Mouse (Mus musculus): ENCODE measurements around the gene Gm5737.

The Gm5737 gene

DNA sequence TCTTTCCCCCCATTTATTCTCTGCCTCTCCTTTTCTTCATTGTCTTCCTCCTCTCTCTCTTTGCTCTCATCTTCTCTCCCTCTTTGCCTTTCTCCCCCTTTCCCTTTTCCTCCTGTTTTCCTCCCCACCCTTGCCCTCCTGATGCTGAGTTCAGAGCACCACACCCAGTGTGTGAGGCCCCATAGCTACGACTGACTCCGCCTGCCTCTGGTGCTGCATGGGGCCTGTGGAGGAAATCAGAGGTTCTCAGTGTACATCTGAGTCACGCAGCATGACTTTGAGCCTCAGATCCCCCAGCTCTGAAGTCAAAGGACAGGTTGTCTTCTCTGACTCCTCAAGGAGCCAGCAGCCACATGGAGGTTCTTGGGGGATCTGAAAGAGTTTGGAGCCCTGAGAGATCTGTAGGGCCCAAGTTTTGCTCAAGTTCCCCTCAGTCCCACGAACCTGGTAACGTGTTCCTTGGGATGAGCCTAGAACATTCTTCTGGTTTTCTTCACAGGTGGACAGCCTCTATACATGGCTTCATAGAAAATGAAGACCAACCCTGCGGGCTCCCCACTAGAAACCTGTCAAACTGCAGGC is at the start of gene Gm5737:
Gene Gm5737 (plus strand): TSS at position 532 of the 582 bp plus-strand sequence.
- no peak for DNase-seq (ENCODE audit: low spot score in 2 of 2)

DNA sequence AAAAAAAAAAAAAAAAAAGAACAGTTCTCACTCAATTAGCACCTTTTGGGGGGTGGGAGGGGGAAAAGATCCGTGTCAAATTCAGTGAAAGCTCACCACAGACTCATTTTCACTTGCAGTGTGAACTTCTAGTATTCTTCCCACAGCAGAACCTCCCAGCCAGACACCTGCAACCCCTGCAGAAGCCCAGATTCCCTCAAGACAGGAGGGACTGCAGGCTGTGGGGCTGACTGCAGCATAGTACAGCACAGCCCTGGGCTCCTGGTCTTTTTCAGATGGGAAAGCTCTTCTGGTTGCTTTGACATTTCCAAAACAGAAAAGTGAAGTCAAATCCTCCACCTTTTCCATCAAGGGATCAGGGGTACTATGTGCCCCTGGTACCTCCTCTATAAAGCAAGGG is 44.8 kb upstream of the Gm5737 start:
- no peak for DNase-seq (ENCODE audit: low spot score in 2 of 2)

DNA sequence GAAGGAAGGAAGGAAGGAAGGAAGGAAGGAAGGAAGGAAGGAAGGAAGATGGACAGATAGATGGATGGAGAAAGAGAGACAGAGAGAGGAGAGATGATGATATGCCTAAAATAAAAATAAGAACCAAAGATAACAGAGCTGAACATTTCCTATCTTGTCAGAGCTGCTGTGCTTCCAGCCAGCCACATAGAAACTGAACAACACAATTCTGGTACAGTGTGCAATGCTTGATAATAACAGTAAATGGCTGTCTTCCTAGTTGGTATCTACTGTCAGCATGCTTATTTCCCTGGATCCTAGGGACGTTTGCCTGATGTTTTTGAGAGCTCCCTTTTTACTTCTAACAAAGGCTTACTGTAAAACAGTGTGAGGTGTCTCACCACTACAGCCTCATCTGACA is 40.8 kb upstream of the Gm5737 start:
- no peak for DNase-seq (ENCODE audit: low spot score in 2 of 2)

DNA sequence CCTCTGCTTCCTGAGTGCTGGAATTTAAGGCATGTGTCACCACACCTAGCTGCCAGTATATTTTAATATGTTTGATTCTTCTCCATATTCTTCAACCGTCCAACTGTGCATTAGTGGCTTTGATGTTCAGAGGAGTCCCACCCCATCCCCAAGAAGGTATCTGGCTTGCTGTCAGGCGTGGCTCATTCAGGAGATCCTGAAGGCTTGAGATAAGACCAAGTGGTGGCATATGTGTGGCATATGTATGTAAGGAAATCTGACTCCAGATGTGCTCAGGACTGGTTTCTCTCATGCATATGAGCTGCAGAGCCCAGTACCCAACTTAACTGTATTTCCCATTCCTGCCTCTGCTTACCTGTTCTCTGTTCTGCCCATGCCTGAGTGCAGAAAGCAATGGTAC is 34.2 kb upstream of the Gm5737 start:
- no peak for DNase-seq (ENCODE audit: low spot score in 2 of 2)

DNA sequence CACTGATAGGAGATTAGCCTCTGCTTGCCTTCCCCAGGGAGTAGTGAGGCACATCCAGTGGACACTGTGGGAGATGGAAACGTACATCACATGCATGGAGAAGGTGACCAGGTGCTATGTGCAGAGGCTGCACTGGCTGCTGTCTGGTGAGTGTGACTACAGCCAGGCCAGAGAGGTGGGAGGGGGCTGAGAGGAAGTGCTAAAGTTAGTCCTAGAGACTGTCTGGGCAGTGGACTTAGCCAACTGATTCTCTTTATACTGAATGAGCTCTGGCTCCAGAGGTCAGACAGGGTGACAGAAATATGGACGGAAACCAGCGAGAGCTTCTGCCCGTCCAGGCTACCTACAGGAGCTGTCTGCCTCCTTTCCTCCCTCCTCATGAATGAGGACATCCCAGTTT is 16.6 kb upstream of the Gm5737 start:
- DNase-seq (ENCODE audit: low spot score in 2 of 2), result no peak

DNA sequence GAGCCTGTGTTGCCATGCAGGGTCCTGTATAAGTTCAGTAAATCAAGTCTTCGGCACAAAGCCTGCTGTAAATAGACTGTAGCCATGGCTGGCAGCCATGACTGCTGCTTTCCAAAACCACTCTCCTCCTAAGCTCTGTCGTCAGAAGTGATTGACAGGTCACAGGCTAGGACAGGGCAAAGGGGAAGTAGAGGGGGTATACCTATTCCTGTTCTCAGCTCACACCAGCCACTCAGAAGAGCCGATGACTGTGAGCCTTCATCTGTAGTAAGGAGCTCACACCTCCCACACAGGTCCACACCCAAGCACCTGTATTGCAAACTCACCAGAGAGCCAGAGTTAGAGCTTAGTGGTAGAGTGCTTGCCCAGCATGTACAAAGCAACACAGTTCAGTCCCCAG is 15.8 kb upstream of the Gm5737 start:
- no peak for DNase-seq (ENCODE audit: low spot score in 2 of 2)

DNA sequence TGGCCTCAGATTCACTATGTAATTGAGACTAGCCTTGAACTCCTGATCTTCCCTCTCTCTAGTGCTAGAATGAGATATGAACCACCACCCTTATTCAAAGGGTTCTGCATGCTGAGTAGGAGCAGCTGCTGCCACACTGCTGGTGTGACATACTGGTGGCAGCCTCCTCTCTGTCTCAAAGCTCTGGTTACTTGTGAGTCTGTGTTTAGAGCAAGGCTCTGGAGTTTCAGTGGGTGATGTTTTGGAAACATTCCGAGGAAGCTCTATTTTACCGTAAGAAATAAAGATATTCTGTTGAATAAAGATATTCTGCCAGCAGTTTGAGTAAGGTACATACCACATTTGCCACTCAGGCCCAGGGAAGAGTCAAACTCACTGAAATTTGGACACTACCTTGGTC is 8.9 kb upstream of the Gm5737 start:
- no peak for DNase-seq (ENCODE audit: low spot score in 2 of 2)

DNA sequence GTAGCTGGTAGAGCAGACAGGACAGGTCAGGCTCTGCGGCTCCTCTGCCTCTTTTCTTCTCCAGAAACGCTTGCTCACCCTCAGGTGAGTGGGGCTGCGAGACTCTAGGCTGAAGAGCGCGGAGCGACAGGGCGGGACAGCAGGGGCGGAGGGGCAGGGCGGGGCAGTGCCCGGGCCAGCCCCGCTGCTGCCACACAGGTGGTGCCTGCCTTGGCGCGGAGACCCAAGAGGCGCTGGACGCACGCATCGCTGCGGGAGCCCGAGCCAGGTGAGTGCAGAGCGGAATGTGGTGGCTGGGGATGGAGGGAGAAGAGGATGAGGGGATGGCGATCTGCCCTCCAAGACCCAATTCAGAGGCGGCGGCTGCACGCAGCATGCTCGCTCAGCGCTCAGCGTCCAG is 2.5 kb upstream of the Gm5737 start:
- no peak for DNase-seq (ENCODE audit: low spot score in 2 of 2)

DNA sequence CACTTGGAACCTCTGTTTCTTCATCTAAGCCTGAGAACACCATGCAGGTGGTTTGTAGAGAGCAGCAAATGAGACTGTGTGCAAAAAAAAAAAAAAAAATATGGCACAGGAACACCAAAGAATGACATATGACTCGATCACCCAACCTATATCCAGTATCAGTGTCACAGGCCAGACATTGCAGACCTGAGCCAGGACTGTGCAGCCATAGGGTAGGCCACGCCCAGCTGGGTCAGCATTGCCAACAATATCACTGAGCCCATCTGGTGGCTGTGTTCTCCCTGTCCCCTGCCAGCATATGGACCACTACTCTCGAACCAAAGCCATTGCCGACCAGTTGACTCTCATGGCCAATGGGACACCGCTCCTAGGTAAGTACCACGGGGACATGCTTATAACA is 5.4 kb downstream of the Gm5737 start:
- DNase-seq (ENCODE audit: low spot score in 2 of 2), result no peak

DNA sequence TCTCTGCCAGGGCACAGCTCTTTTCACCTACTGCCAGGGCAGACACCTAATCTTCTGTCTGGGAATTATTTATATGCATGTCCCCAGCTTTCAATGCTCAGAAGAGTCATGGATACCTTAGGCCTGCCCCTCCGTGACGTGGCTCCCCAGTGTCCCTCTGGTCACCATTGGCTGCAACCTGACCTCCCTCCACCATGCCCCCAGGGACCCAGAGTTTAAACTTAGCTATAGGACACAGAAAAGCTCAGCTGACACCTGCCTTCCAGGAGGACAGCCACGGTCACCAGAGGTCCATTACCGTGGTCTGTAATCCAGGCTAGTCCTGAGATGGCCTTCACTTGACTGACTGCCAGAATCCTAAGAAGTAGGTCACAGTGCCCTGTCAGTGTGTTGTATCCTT is 7.2 kb downstream of the Gm5737 start:
- no peak for DNase-seq (ENCODE audit: low spot score in 2 of 2)

DNA sequence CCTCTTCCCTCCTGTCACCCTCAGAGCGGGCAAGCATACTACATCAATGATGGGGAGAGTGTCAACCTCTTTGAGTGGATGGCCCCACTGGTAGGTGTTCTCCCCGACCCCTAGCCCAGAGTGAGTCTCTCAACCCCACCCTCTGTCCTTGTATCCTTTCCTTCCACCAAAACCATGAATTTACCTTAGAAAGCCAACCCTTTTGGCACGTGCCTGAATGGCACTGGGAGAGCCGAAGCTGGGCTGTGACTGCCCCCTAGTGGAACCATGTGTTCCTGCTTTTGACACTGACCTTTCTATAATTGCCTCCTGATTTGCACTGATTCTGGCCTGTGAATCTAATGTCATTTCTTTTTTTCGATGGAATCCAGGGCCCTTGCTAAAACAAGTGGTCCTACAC is 11.1 kb downstream of the Gm5737 start:
- peak; percentile 29 to 41 for DNase-seq (ENCODE audit: low spot score in 2 of 2)

DNA sequence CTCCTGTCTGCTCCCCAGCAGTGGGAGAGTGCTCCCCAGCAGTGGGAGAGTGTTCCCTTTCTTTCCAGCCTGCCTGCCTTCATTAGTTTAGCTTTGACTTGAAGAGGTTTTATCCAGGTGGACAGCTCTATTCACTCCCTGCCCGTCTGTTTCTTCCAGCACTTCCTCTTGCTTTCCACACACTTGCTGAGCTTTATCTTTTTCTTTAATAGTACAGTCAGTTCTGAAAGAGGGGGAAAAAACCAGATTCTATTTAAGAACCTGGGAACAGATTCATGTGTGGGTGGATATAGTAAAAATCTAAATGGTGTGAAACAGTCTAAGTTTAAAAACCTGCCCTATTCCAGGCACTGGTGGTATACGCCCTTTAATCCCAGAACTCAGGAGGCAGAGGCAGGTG is 12.9 kb downstream of the Gm5737 start:
- no peak for DNase-seq (ENCODE audit: low spot score in 2 of 2)

DNA sequence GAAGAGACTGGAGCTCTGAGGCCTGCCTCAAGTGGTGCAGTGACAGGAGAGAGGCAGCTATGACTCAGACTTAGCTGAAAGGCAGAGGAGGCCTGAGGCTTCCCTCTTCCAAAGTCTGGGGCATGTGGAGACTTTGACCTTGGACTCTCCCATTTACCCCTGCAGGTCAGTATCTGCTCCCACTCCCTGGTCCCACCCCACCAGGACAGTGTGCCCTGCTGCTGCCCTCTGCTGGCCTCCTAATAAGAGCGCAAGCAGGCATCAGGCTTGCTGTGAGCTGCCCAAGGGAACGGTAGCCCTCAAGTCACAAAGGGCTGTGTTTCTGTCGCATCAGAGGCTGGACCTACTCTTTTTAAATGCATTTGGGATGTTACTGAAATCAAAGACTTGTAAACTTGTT is 14.2 kb downstream of the Gm5737 start:
- no peak for DNase-seq (ENCODE audit: low spot score in 2 of 2)

DNA sequence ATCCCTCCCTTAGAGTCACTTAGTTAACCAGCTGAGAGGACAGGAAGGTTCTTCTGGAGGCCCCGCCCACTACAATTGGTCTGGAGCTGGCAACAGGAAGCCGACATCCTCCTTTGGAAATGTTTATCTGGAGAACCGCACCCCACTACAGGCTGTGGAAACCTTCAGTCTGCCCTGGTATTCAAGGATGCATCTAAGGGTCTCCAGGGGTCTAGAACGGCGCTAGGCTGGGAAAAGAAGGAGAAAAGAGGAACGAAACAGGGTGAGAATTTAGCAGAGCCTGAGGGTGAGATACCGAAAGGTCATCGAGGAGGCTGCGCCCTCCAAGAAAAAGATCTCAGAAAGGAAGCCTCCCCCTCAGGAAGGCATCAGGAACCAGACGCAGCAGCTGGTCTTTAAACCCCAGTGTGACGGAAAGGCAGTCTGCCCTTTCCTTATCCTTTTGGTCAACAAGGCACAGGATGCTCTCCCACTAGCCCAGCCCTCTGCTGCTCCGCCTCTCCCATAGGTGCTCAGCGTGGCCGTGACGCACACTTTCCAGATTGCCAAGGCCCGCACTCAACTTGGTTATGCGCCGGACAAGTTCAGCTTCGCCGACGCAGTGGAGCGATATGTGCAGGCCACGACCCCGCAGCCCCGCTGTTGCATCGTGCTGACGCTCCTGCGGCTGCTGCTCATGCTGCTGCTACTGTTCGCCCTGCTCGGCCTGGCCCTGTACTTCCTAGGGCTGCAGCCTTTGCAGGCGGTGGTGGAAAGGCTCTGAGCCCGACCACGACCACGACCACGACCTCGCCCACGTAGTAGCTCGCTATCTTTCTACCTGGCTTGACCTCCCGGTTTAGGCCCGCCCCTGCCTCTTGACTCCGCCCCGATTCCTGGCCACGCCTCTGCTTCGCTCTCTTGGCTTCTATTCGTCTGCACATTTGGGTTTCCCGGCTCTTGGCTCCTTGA is 18.5 kb downstream of the Gm5737 start:
- peak; percentile 59 to 65 for DNase-seq (ENCODE audit: low spot score in 2 of 2)

DNA sequence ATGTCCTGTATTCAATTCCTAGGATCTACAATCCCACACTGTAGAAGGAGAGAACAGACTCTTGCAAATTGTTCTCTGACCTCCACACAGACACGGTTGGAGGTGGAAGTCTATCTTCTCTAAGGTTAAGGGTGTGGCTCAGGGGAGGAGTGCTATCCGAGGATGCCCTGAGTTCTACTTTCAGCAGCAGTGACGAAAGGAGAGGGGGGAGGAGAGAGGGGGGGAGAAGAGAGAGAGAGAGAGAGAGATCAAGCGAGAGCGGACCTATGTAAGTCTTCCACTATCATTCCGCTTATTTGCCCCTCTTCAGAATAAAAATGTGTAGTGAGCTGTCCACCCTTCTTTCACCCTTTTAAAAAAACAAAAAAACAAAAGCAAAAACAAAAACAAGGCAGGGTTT is 22.3 kb downstream of the Gm5737 start:
- peak in 1 of 2 experiments; percentile 23 for DNase-seq (ENCODE audit: low spot score in 2 of 2)

DNA sequence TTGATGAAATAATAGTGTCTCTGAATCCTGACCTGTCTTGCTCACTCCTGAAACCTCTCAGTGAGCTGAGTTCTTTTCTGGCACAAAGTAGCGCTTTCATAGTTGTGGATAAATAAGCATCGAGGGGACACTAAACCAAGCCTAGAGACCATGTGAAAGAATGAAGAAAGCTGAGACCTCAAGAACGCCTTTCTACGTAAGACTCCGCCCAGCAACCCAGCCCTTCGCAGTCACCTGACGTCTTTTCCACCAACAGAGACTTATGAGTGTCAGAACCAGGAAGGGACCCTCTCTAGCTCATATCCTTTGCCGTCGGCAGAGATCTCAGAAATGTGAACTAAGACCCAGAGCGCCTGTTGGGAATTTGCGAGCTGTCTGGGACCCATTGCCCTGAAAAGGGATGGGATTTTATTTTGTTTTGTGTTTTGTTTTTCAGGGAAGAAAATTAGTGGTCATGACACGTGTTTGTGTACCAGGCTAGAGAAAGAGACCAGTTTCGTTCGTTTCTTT is 22.8 kb downstream of the Gm5737 start:
- peak; percentile 81 to 83 for DNase-seq (ENCODE audit: low spot score in 2 of 2)

DNA sequence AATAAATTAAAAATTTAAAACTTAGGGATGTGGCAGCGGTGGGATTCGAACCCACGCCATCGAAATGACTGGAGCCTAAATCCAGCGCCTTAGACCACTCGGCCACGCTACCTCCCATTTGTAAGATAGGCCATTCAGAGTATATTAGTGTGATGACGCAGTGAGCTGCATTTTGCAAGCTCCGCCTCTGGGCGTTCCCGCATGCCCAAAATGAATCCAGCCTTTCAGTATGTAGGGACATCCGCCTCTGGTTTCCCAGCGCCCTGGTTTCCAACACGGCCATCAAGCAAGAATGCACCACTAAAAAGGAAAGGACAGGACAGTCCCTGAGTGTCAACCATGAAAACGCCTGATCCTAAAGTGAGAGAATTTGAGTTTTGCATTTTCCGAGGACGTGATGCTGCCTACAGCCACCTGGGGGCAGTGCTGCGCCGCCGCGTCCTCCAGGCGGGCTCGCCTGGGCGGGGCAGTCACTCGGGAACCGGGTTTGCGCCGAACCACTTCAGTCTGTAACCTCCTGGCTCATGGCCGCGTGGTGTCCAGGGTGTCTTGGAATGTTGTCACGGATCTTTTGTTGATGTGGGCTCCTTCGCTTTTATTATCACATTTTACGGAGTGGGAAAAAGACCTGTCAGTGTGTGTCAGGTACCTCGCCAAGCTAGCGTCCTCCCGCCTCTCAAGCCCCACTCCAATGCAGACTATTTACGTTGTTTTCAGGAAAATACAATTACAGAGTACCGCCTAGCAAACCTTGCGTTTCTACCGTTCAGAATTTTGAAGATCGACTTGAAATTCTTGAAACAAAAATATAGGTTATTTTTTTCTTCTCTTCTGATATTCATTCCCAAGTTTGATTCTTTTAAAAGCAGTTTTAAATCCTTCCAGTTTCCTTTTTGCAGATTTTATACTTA is 23.5 kb downstream of the Gm5737 start:
- DNase-seq (ENCODE audit: low spot score in 2 of 2), result peak; percentile 91 to 94

DNA sequence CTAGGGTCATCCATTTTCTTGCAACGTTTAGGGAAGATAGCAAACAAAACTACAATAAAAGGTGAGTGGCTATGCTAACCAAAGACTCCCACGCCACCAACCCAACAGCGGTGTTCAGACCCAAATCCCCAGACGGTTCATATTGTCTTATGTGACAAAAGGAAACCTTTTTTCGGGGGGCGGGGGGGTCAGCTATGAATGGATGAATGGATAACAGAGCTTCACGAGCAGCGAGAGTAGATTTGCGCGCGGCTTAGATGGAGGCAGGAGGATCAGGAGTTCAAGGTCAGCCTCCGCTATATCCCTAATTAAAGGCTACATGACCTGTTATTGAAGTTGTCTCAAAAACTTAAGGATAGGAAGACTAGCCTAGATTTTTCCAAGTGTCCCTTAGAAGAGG is 24.2 kb downstream of the Gm5737 start:
- DNase-seq (ENCODE audit: low spot score in 2 of 2), result peak in 1 of 2 experiments; percentile 19

DNA sequence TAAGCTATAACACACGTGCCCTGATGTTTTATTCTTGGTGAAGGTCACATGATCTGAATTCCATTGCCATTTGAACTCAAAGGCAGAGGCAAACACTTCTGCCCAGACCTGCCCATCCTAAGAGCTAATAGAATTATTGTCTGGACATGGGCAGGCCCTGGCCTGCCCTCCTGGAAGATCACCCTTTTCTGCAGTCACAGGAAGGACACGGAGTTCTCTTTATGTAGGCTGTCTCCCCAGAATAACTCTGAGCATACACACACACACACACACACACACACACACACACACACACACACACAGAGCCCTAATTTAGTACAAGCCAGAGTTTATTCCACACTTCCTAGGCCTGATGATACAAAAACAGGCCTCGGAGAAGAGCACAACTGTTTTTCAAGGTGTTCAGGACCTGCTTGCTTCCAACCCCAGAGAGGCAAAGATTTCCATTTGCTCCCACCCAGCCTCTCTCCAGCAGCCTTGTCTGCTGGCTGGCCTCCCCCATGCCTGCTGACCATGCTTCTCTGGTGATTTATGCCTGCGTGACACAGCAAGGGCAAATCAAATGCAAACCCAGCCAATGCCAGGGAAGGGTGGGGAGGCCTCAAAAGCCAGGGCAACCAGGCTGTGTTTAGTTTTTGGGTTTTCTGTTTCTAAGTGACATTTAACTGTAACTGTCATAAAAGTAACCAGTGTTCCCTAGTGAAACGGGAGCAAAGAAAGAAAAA is 26.4 kb downstream of the Gm5737 start:
- DNase-seq (ENCODE audit: low spot score in 2 of 2), result no peak

DNA sequence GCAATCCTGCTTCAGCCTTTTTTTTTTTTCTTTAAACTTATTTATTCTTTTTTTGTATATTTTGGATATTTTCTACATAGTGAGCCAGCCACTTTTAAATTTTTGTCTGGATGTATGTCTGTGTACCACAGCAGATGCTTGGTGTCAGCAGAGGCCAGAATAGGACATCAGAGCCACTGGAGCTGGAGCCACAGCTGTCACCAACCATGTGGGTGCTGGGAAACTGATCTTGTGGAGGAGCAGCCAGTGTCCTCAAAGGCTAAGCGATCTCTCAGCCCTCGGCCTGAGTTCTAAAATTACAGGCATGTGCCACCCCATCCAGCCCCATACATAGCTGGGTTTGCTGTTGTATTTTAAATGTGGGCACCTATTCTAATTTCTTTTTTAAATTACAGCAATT is 27.6 kb downstream of the Gm5737 start:
- DNase-seq (ENCODE audit: low spot score in 2 of 2), result no peak

DNA sequence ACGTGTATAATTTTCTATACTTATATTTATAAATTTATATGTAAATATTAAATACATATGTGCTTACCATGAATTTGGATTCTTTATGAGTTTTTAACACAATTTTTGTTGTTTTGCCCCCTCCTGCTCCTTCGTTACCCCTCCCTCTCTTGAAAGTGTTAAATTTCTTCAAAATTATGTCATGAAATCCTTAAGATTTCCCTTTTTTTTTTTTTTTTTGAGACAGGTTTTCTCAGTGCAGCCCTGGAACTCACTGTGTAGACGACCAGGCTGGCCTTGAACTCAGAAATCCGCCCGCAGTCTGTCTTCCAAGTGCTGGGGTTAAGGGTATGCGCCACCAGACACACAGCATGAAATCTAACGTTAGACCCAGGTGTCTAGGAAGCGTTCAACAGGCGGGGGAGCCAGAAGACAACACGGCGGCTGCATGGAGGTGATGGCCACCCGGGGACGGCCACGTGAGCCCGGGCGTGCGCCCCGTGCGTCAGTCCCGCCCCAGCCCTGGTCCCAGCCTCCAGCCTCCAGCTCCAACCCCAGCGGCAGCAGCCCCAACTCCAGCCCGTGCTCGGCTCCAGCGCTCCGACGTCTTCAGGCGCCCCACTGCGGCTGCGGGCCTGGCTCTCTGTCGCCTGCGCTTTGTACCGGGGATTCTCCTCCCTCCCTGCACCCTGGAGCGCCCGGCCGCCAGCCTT is 30.3 kb downstream of the Gm5737 start, which contains the start of gene Eef2k:
Gene Eef2k (plus strand): TSS at position 487 of the 692 bp plus-strand sequence.
- DNase-seq (ENCODE audit: low spot score in 2 of 2), result peak; percentile 87 to 89
